Mouse (Mus musculus): Measurements from ENCODE around the gene F11r.

The F11r gene

DNA sequence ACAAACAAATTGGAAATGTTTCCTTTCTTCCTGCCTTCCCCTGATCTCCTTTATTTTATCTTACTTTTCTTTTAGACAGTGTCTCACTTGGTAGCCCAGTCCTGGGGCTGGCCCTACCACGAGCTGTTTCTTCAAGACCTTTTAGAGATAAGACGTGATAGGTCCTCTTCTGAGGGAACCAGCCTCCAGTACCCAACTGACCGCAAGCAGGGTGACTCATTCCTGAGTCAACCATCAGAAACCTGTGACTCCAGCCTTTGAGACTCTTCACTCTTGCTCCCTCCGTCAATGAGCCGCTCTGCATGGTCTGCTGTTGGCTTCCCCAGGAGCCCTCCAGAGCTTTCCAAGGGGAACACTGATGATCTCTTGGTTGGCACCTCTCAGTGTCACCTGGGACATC, 33.6 kb downstream of the F11r start:
- 90% methylated on average over 5 of the region's 5 CpGs for whole genome bisulfite sequencing

DNA sequence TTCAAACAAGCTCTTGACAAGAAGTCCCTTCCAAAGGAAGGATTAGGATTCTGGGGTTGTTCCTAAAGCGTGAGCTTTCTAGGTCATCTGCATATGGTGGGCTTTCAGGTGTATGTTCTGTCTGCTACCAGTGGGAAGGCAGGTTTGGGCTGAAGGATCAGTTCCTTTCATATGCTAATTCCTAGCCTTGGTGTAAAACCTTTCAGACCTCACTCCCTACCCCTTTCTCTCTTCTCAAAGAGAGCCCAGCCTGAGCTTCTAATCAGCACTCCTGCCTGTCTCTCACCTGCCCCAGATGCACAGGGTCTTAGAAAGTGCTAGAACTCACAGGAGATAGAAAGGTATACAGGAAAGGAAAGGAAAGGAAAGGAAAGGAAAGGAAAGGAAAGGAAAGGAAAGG, 34.1 kb downstream of the F11r start:
- 67% methylated on average over 1 of the region's 1 CpGs for WGBS

DNA sequence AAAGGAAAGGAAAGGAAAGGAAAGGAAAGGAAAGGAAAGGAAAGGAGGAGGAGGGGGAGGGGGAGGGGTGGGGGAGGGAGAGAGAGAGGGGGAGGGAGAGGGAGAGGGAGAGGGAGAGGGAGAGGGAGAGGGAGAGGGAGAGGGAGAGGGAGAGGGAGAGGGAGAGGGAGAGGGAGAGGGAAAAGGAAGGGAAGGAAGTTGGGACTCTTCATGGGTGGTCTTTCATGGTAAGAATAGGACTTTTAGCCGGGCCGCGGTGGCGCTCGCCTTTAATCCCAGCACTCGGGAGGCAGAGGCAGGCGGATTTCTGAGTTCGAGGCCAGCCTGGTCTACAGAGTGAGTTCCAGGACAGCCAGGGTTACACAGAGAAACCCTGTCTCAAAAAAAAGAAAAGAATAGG, 34.6 kb downstream of the F11r start:
- WGBS, result 88% methylated on average over 8 of the region's 8 CpGs

DNA sequence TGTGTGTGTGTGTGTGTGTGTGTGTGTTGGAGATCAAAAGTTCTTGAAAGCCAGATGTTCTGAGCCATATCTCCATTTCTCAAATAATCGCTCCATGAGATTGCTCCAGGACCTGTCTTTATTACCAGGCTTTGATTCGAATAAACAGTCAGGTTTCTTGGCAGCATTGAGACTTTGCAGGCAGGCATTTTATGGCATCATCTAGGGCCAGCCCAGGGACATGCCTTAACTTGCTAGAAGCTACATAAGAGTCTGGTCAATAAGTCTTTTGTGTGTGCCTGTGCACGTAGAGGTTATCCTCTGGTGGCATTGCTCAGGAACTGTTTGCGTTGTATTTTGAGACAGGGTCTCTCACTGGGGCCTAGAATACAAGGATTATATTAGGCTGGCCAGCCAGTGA, 36.2 kb downstream of the F11r start:
- 68% methylated on average over 4 of the region's 4 CpGs for WGBS

DNA sequence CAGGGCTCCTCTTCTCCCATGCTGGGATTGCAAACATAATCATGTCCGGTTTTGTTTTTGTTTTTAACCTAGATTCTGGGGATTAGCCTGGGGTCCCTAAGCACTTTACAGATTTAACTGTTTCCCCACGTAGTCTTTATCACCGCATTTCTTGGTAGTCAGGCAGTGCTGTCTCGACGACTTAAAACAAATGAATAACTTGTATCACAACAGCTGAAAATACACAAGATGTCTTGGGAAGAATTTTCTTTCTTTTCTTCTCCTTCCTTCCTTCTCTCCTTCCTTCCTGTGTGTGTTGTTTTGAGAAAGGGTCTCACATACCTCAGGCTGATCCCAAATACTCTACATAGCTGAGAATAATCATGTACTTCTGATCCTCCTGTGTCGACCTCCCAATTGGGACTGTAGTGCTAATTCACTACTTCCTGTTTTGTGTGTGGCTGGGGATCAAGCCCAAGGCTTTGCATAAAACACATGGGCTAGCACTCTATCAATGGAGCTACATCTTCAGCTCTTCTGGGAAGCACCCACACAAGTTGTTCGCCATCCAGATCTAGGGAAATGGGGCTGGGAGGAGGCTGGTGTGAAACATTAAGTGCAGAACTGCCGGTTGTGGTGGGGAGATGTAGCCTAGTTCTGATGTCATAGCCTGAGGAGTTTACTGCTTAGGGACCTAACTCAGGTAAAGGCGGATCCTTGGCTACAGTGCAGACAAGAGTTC, 36.7 kb downstream of the F11r start:
- WGBS, result 63% methylated on average over 9 of the region's 9 CpGs

DNA sequence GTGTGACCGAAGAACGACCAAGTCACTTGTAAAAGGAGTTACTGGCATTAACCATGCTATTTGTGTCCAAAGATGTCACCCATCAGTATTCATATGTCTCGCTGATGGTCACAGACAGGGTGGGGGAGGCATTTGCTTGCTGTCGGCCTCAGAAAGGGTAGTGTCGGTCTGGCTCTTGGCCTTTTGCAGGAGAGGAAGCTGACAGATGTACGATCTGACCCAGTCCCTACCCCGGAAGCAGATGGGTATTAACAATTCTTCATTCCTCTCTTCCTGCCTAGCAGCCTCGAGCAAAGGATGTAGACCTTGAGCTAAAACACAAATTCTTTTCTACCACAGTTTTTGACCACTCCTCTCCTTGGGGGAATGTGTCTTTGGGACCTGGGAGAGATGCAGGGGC, 39.8 kb downstream of the F11r start:
- WGBS, result 79% methylated on average over 8 of the region's 8 CpGs

DNA sequence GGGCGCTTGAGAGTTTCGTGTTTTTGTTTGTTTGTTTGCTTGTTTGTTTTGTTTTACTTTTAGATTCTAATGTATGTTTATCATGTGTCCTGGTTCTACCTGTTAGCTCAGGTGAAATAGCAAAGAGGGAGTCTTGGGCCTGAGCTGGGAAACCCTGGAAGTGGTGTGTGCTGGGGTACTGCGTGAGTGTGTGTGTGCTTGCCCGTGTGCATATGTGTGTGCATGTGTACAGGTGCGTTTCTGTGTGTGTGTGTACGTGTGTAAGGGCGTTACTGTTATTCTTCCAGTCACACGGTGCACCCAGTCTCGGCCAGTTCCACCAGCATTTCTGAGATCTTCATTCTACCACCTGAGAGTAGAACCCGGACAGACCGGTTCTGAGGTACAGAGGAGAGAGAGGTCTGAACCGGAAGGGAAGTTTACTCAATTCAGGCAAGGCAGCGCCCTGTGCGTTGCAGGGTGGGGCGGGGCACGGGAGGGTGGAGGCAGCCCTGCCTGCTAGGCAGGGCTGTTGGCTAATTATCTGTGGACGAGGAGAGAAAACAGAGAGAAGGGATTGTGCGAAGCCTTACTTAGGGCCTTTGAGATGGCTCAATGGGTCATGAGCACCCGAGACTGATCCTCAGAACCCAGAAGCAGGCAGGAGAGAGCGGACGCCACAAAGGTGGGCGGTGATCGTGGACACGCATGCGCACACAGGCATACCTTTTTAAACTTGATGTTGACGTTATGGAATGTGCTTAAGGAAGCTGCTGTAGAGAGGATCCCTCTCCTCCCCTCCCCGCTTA, 40.6 kb downstream of the F11r start:
- 71% methylated on average over 27 of the region's 27 CpGs for WGBS

DNA sequence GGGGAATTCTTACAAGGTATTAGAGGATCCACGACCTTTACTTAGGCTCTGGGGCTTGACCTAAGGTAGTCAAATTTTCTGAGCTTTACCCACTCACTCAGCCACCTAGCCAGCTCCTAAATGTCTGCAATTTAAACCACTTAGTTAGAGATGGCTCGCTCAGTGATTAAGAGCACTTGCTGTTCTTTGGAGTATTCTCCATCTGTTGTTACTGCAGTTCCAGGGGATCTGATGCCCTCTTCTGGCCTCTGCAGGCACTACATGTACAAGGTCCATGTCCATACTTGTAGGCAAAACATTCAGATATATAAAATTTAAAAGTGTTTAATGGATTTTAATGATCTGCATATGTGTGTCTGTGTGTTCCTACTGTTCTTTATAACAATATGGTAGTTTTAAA, 41.6 kb downstream of the F11r start:
- WGBS, result 28% methylated on average over 2 of the region's 2 CpGs

DNA sequence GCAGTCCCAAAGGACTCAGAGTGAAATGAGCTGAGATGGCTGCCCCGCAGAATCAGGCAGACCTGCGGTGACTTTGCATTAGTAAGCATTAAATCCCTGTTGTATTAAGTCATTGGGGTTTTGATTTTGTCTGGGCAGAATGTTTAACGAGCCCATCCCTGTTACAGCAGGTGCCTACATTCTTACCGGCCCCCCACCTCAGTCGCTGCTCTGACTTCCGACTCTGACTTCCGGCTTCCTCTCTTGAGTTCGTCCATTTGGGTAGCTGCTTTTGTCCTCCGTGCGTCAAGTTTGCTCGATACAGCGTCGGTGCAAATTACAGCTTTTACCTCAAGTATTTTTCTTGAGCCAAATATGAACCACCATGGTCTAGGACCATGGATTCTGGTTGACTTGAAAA, 56.9 kb downstream of the F11r start:
- WGBS, result 91% methylated on average over 13 of the region's 13 CpGs

DNA sequence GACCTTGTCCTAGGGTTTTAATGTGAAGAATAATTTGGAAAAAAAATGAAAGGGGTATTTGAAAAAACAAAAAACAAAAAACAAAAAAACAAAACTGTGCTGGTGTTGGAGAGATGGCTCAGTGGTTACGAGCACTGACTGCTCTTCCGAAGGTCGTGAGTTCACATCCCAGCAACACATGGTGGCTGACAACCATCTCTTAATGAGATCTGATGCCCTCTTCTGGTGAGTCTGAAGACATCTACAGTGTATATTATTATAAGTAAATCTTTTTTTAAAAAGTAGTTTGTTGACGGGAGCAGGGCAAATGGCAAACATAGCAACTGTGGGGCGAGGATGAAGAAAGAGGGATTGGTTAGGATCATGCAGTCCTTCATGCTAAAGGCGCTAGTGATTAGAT, 58.0 kb downstream of the F11r start:
- WGBS, result 89% methylated on average over 6 of the region's 6 CpGs

DNA sequence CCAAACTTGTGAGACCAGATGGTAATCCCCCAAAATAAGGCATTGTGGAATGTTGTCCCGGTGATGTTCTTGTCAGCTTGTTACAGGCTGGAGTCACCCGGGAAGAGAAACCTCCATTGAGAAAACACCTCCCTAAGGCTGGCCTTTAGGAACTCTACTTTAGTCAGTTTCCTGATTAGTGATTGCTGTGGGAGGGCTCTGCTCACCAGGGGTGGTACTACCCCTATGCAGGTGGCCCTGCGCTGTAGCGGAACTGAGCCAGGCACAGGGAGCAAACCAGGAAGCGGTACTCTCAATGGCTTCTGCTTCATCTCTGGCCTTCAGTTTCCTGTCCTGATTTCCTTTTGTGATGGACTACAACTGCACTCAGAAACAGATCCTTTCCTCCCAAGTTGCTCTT, 62.5 kb downstream of the F11r start:
- WGBS, result 76% methylated on average over 5 of the region's 5 CpGs

DNA sequence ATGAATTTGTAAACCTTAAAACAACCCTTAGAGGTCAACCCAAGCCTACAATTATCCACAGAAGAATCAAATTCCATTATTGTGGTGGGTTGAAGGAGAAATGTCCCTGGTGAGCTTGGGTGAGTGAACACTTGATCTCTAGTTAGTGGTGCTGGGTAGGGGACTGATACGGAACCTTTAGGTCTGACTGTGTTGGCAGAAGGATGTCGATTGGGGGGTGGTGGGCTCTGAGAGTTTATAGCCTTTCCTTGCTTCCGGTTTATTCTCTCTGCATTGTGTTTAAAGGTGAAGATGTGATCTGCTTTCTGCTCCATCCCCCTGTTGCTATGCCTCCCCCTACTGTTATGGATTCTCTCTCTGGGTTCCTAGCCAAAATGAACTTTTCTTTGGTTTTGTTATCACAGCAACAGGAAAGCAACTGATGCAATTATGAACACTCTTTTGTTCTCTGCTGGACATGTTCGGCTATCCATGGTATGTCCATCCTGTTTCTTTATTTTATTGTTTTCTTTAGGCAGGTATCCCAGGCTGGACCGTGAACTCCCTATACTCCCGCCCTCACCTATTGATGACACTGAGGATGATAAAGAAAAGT, 63.8 kb downstream of the F11r start:
- WGBS, result 64% methylated on average over 6 of the region's 6 CpGs

DNA sequence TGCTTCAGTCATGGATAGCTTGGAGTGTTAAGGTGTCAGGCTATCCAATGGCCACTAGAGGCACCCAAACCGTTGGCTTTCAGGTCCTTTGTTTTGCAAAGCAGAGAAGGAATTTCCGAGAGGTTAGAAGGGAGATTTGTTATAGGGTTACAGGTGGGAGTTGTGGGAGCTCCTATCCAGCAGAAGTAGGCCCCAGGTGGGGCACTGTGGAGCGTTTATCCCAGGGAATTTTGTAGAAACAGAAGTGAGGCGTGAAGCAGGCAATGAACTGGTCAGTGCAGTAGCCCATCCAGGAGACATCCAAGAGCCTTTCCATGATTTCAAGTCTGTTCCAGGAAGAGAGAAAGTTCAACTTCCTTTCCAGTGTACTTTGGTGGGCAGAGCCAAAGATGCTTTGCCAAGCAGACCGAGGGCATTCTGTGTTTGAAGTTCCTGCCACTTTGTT, 64.3 kb downstream of the F11r start:
- 3% methylated on average over 5 of the region's 5 CpGs for WGBS

DNA sequence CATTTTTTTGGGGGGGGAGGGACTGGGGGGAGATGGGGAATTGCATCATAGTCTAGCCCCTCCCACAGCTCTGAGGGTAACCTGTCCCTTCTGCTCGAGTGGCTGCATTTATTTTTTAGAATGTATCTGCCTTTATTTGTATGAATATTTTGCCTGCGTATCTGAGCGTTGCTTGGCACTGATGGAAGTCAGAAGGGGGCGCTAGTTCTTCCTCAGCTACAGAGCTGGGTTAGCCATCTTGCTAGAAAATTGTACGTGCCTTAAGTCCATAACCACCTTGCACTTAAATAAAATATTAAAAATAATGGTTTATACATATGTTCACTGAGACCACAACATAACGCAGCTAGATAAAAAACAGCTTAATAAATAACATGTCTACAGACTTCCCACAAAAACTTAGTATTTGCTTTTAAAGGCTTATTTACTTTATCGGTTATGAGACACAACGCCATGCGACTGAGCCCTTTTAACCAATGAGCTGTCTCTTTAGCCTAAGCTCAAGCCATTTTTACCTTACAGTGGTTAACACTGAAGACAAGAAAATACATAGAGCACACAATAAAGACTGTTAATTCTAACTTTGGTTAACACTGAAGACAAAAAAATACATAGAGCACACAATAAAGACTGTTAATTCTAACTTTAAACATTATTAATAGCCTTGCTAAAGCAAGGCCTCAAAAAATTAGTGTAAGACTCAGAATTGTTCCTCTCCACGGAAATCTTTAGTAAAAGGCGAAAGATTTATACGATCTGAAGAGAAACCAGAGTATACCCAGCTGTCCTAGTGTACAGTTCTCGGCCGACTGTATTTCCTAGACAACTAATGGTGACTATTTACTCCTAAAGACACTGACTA, 65.3 kb downstream of the F11r start:
- 2% methylated on average over 14 of the region's 14 CpGs for WGBS

DNA sequence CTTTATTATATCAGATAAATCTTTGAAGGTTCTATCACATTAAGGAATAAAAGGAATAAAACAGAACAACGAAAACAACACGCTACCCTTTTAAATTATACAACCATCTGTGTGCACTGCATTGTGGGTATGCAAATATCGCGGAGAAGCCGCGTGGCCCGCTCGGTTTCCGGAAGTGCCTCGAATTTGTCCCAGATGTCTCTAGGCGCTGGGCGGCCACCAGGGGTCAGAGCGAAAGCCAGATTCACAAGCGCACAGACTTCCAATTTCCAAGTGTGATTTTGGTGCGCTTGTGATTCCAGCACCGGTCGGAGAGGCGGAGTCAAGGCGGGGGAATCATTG, 65.9 kb downstream of the F11r start, which contains the start of gene Alyref2:
TSS of gene Alyref2 (plus strand) at position 229 of the 342 bp plus-strand sequence.
- under 1% methylated on average over 19 of the region's 19 CpGs for WGBS

DNA sequence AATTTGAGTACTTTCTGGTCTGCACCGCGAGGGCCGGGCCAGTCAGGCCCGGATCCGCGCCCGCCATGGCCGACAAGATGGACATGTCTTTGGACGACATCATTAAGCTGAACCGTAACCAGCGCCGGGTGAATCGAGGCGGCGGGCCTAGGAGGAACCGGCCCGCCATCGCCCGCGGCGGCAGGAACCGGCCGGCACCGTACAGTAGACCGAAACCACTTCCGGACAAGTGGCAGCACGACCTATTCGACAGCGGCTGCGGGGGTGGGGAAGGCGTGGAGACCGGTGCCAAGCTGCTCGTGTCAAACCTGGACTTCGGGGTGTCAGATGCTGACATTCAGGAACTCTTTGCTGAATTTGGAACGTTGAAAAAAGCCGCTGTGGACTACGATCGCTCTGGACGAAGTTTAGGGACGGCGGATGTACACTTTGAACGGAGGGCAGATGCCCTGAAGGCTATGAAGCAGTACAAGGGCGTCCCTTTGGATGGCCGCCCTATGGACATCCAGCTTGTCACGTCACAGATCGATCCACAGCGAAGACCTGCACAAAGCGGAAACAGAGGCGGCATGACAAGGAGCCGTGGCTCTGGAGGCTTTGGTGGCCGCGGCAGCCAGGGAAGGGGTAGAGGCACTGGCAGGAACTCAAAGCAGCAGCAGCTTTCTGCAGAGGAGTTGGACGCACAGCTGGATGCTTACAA, 66.4 kb downstream of the F11r start:
- WGBS, result under 1% methylated on average over 53 of the region's 53 CpGs

DNA sequence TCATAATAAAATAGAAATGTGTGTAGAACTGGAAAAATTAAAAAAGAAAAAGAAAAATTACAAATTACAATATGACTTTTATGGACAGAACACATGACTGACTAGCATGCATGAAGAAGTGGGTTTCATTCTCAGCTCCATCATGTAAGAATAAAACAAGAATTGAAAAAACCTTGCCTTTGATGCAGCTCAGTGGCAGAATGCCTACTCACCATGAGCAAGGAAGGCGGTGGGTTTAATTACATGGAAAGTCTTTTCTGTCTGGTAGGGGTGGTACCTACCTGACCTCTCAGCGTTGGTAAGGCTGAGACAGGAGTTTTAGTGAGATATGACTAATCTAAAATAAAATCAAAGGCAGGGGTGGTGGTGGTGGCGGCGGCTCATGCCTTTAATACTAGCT, 67.3 kb downstream of the F11r start:
- WGBS, result 75% methylated on average over 4 of the region's 4 CpGs

DNA sequence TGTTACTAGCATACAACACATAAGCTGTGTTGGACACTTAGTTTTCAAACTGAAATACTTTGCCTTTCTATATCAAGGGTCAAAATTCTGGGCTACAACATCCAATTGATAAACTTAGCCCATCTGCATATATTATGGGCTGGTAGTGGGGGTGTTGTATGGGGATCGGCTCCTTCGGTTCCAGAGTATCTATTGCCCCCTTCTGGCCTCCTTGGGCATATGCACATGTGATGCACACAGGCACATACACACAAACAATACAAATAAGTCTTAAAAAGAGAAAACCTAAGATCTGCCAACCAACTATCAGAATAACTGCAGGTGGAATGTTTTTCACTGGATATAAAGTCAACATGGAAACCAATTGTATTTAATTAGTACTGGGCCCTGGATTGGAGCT, 75.9 kb downstream of the F11r start:
- 90% methylated on average over 2 of the region's 2 CpGs for WGBS

DNA sequence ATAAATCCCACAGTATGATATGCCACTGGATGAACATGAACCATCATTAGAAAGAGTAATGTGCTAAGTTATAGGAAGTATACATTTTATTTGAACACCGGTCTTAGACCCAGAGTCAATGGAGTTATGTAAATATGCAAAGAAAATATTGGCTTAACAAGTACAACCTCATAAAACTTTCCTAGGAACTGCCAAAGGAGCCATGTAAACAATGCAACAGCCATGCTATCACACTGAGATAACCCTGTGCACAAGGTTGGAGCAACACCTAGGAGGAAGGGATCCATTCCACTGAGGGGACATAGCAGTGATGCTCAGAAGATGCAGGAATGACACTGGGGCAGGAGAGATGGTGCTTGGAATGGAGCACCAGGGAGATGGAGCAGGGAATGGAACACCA, 76.4 kb downstream of the F11r start:
- WGBS, result 96% methylated on average over 1 of the region's 1 CpGs
